Mouse (Mus musculus): ENCODE results near the gene Tapbp. TPM values are rescaled to one million over a fixed set of nuclear protein-coding genes. Genes with fewer than 3 reads are reported as not detected.
"Not testable (repeated sequence)": the region's sequence is repeated elsewhere in the genome, so short reads cannot be mapped to it uniquely, and the experiment has no call there.

The Tapbp gene
- total RNA-seq (2012; rRNA removed) = 39.4 and 64.9 TPM in 2 replicates

- no peaks in the 10 kb centered on the region for H3K9me3 ChIP-seq (ENCODE audit: control insufficient read depth, insufficient read depth, low read depth, low read length)
- in situ Hi-C loops (cut with MboI; ENCODE audit: low sequenced_read_pairs in 2 of 2, unreplicated experiment in 2 of 2) = no loop called here
- H3K4me3 ChIP-seq (ENCODE audit: insufficient read depth in 1 of 2, low read depth in 1 of 2, low read length in 2 of 2, poor library complexity in 1 of 2, severe bottlenecking in 1 of 2) = peak within 1 kb of the TSS; percentile 63 to 93
- TF ChIP-seq MAFK (IDR thresholded peaks at IDR 0.05; ENCODE audit: insufficient read depth, low read depth, low read length) (no peak), ZNF384 (IDR thresholded peaks at IDR 0.05; ENCODE audit: low read depth, low read length) (no peak), HCFC1 (IDR thresholded peaks at IDR 0.05; ENCODE audit: borderline replicate concordance, insufficient read depth, low read length) (peak; percentile 40; the same call in 1 of the 2 replicates), CHD2 (IDR thresholded peaks at IDR 0.05; ENCODE audit: low read depth, low read length) (peak; percentile 75; the same call in 1 of the 2 replicates), ZC3H11A (IDR thresholded peaks at IDR 0.05; ENCODE audit: borderline replicate concordance, low read depth, low read length) (no peak)
- H3K36me3 ChIP-seq (ENCODE audit: control insufficient read depth, insufficient read depth, low read length, poor library complexity, severe bottlenecking) = peaks cover 44% of the 10 kb centered on the region
- H3K27ac ChIP-seq (ENCODE audit: insufficient read depth, low read depth, low read length, poor library complexity, severe bottlenecking) = peak within 1 kb of the TSS; percentile 83
- DNase-seq (ENCODE audit: low read depth, low spot score) = peak; percentile 99
- H3K4me1 ChIP-seq (ENCODE audit: control insufficient read depth in 2 of 2, insufficient read depth in 2 of 2, low read length in 2 of 2, poor library complexity in 1 of 2) = peaks cover 3 to 23% of the 10 kb centered on the region in 2 experiments; a peak in 2 of 4 replicates
- H3K9ac ChIP-seq (ENCODE audit: insufficient read depth, low read depth, low read length, poor library complexity, severe bottlenecking) = peak within 1 kb of the TSS; percentile 75
Measured at GRCm38 (mm10) chr17:33915671-33916250, at the start of gene Tapbp, which contains the start of gene Zbtb22. TSS of gene Tapbp (plus strand) at chr17:33915899. TSS of gene Zbtb22 (plus strand) at chr17:33915904.

GRCm38 (mm10) chr17:33873537-33873936 lies 42.2 kb upstream of the Tapbp start, which contains the start of gene Gm7029:
TSS of gene Gm7029 (plus strand) at chr17:33873837.
- H3K4me3 ChIP-seq (ENCODE audit: insufficient read depth in 1 of 2, low read depth in 1 of 2, low read length in 2 of 2, poor library complexity in 1 of 2, severe bottlenecking in 1 of 2); DNase-seq (ENCODE audit: low read depth, low spot score); H3K27ac ChIP-seq (ENCODE audit: insufficient read depth, low read depth, low read length, poor library complexity, severe bottlenecking); H3K9me3 ChIP-seq (ENCODE audit: control insufficient read depth, insufficient read depth, low read depth, low read length); in situ Hi-C loops (cut with MboI; ENCODE audit: low sequenced_read_pairs in 2 of 2, unreplicated experiment in 2 of 2); H3K4me1 ChIP-seq (ENCODE audit: control insufficient read depth in 2 of 2, insufficient read depth in 2 of 2, low read length in 2 of 2, poor library complexity in 1 of 2); H3K9ac ChIP-seq (ENCODE audit: insufficient read depth, low read depth, low read length, poor library complexity, severe bottlenecking): not testable (repeated sequence)
- H3K36me3 ChIP-seq (ENCODE audit: control insufficient read depth, insufficient read depth, low read length, poor library complexity, severe bottlenecking) = peaks cover 21% of the 10 kb centered on the region

GRCm38 (mm10) chr17:33874411-33874810 lies 41.3 kb upstream of the Tapbp start:
- in situ Hi-C loops (cut with MboI; ENCODE audit: low sequenced_read_pairs in 2 of 2, unreplicated experiment in 2 of 2) = no loop called here
- DNase-seq (ENCODE audit: low read depth, low spot score) = no peak

GRCm38 (mm10) chr17:33875797-33876196 lies 39.9 kb upstream of the Tapbp start:
- H3K4me1 ChIP-seq (ENCODE audit: control insufficient read depth in 2 of 2, insufficient read depth in 2 of 2, low read length in 2 of 2, poor library complexity in 1 of 2); H3K4me3 ChIP-seq (ENCODE audit: insufficient read depth in 1 of 2, low read depth in 1 of 2, low read length in 2 of 2, poor library complexity in 1 of 2, severe bottlenecking in 1 of 2); in situ Hi-C loops (cut with MboI; ENCODE audit: low sequenced_read_pairs in 2 of 2, unreplicated experiment in 2 of 2); H3K27ac ChIP-seq (ENCODE audit: insufficient read depth, low read depth, low read length, poor library complexity, severe bottlenecking); H3K9ac ChIP-seq (ENCODE audit: insufficient read depth, low read depth, low read length, poor library complexity, severe bottlenecking); DNase-seq (ENCODE audit: low read depth, low spot score); H3K9me3 ChIP-seq (ENCODE audit: control insufficient read depth, insufficient read depth, low read depth, low read length): not testable (repeated sequence)
- H3K36me3 ChIP-seq (ENCODE audit: control insufficient read depth, insufficient read depth, low read length, poor library complexity, severe bottlenecking) = peaks cover 34% of the 10 kb centered on the region

More at GRCm38 (mm10) chr17:33874411-33874810, 41.3 kb upstream of the Tapbp start:
- H3K9ac ChIP-seq (ENCODE audit: insufficient read depth, low read depth, low read length, poor library complexity, severe bottlenecking) = no peak overlapping the region
- H3K4me3 ChIP-seq (ENCODE audit: insufficient read depth in 1 of 2, low read depth in 1 of 2, low read length in 2 of 2, poor library complexity in 1 of 2, severe bottlenecking in 1 of 2) = no peak overlapping the region
- TF ChIP-seq CHD2 (IDR thresholded peaks at IDR 0.05; ENCODE audit: low read depth, low read length) (no peak), HCFC1 (IDR thresholded peaks at IDR 0.05; ENCODE audit: borderline replicate concordance, insufficient read depth, low read length) (no peak), ZNF384 (IDR thresholded peaks at IDR 0.05; ENCODE audit: low read depth, low read length) (no peak), MAFK (IDR thresholded peaks at IDR 0.05; ENCODE audit: insufficient read depth, low read depth, low read length) (no peak), ZC3H11A (IDR thresholded peaks at IDR 0.05; ENCODE audit: borderline replicate concordance, low read depth, low read length) (no peak)
- peaks cover 0 to 2% of the 10 kb centered on the region in 2 experiments; a peak in 1 of 4 replicates for H3K4me1 ChIP-seq (ENCODE audit: control insufficient read depth in 2 of 2, insufficient read depth in 2 of 2, low read length in 2 of 2, poor library complexity in 1 of 2)
- H3K27ac ChIP-seq (ENCODE audit: insufficient read depth, low read depth, low read length, poor library complexity, severe bottlenecking) = no peak overlapping the region
- H3K9me3 ChIP-seq (ENCODE audit: control insufficient read depth, insufficient read depth, low read depth, low read length) = no peaks in the 10 kb centered on the region
- H3K36me3 ChIP-seq (ENCODE audit: control insufficient read depth, insufficient read depth, low read length, poor library complexity, severe bottlenecking) = peaks cover 24% of the 10 kb centered on the region

- H3K4me3 ChIP-seq (ENCODE audit: insufficient read depth in 1 of 2, low read depth in 1 of 2, low read length in 2 of 2, poor library complexity in 1 of 2, severe bottlenecking in 1 of 2); H3K27ac ChIP-seq (ENCODE audit: insufficient read depth, low read depth, low read length, poor library complexity, severe bottlenecking); in situ Hi-C loops (cut with MboI; ENCODE audit: low sequenced_read_pairs in 2 of 2, unreplicated experiment in 2 of 2); H3K9ac ChIP-seq (ENCODE audit: insufficient read depth, low read depth, low read length, poor library complexity, severe bottlenecking); DNase-seq (ENCODE audit: low read depth, low spot score); H3K9me3 ChIP-seq (ENCODE audit: control insufficient read depth, insufficient read depth, low read depth, low read length); H3K4me1 ChIP-seq (ENCODE audit: control insufficient read depth in 2 of 2, insufficient read depth in 2 of 2, low read length in 2 of 2, poor library complexity in 1 of 2): not testable (repeated sequence)
- H3K36me3 ChIP-seq (ENCODE audit: control insufficient read depth, insufficient read depth, low read length, poor library complexity, severe bottlenecking) = peaks cover 57% of the 10 kb centered on the region
Measured at GRCm38 (mm10) chr17:33884320-33884719, 31.4 kb upstream of the Tapbp start.

GRCm38 (mm10) chr17:33887802-33888201 lies 27.9 kb upstream of the Tapbp start:
- peaks cover 33% of the 10 kb centered on the region for H3K36me3 ChIP-seq (ENCODE audit: control insufficient read depth, insufficient read depth, low read length, poor library complexity, severe bottlenecking)
- H3K9me3 ChIP-seq (ENCODE audit: control insufficient read depth, insufficient read depth, low read depth, low read length); in situ Hi-C loops (cut with MboI; ENCODE audit: low sequenced_read_pairs in 2 of 2, unreplicated experiment in 2 of 2); H3K4me1 ChIP-seq (ENCODE audit: control insufficient read depth in 2 of 2, insufficient read depth in 2 of 2, low read length in 2 of 2, poor library complexity in 1 of 2); DNase-seq (ENCODE audit: low read depth, low spot score); H3K4me3 ChIP-seq (ENCODE audit: insufficient read depth in 1 of 2, low read depth in 1 of 2, low read length in 2 of 2, poor library complexity in 1 of 2, severe bottlenecking in 1 of 2); H3K9ac ChIP-seq (ENCODE audit: insufficient read depth, low read depth, low read length, poor library complexity, severe bottlenecking); H3K27ac ChIP-seq (ENCODE audit: insufficient read depth, low read depth, low read length, poor library complexity, severe bottlenecking): not testable (repeated sequence)

GRCm38 (mm10) chr17:33888230-33888629 lies 27.5 kb upstream of the Tapbp start:
- H3K27ac ChIP-seq (ENCODE audit: insufficient read depth, low read depth, low read length, poor library complexity, severe bottlenecking); H3K9ac ChIP-seq (ENCODE audit: insufficient read depth, low read depth, low read length, poor library complexity, severe bottlenecking); H3K4me1 ChIP-seq (ENCODE audit: control insufficient read depth in 2 of 2, insufficient read depth in 2 of 2, low read length in 2 of 2, poor library complexity in 1 of 2); DNase-seq (ENCODE audit: low read depth, low spot score); H3K9me3 ChIP-seq (ENCODE audit: control insufficient read depth, insufficient read depth, low read depth, low read length); in situ Hi-C loops (cut with MboI; ENCODE audit: low sequenced_read_pairs in 2 of 2, unreplicated experiment in 2 of 2): not testable (repeated sequence)
- H3K36me3 ChIP-seq (ENCODE audit: control insufficient read depth, insufficient read depth, low read length, poor library complexity, severe bottlenecking) = peaks cover 29% of the 10 kb centered on the region
- peak overlapping the region in 1 of 2 experiments; percentile 85; a peak in 1 of 4 replicates for H3K4me3 ChIP-seq (ENCODE audit: insufficient read depth in 1 of 2, low read depth in 1 of 2, low read length in 2 of 2, poor library complexity in 1 of 2, severe bottlenecking in 1 of 2)
